Mouse (Mus musculus): ENCODE data around the gene Nfkbib. TPM values are rescaled to one million over a fixed set of nuclear protein-coding genes. Genes with fewer than 3 reads are reported as not detected.
A peak's percentile ranks its signal among the peaks of the same experiment; 100 is the strongest.

Nfkbib gene
- polyA plus RNA-seq, 1 experiment from 2014 or later, result 29.5 TPM

- ATAC-seq (ENCODE audit: insufficient number of reproducible peaks, insufficient read depth, low FRiP score, low read depth), result 0 out of 2 replicates have a peak, but pooled peaks have one; percentile 2
- H3K36me3 ChIP-seq (ENCODE audit: control insufficient read depth, insufficient read depth, low read length), result peaks cover 56% of the 10 kb centered on the region
Measured at GRCm38 (mm10) chr7:28741368-28741708, 26.0 kb downstream of the Nfkbib start.

GRCm38 (mm10) chr7:28740949-28741348, 26.4 kb downstream of the Nfkbib start:
- no peaks in the 10 kb centered on the region for H3K9me3 ChIP-seq (ENCODE audit: control insufficient read depth, low read length)
- H3K4me2 ChIP-seq (ENCODE audit: low read length), result peak overlapping the region; percentile 95
- peak overlapping the region; percentile 76 to 96 for H3K4me3 ChIP-seq (ENCODE audit: control insufficient read depth in 1 of 2, insufficient read depth in 1 of 2, low read depth in 1 of 2, low read length in 2 of 2)
- peaks cover 5 to 14% of the 10 kb centered on the region in 2 experiments for H3K4me1 ChIP-seq (ENCODE audit: control insufficient read depth in 2 of 2, insufficient read depth in 2 of 2, low read length in 2 of 2)
- H3K9ac ChIP-seq (ENCODE audit: low read length), result peak overlapping the region; percentile 88
- H3K27ac ChIP-seq (replicated peaks in 1 of 2; ENCODE audit: control insufficient read depth in 1 of 2, insufficient read depth in 1 of 2, low read depth in 2 of 2, low read length in 2 of 2), result peak overlapping the region; percentile 66 to 73
- WGBS, result 28% methylated on average over 9 of the region's 9 CpGs
- no peaks in the 10 kb centered on the region for H3K27me3 ChIP-seq (ENCODE audit: control insufficient read depth, insufficient read depth, low read length)
- no peak for ATAC-seq (ENCODE audit: insufficient number of reproducible peaks, insufficient read depth, low FRiP score, low read depth)
- peaks cover 56% of the 10 kb centered on the region for H3K36me3 ChIP-seq (ENCODE audit: control insufficient read depth, insufficient read depth, low read length)

More at GRCm38 (mm10) chr7:28741368-28741708, 26.0 kb downstream of the Nfkbib start:
- Histone ChIP-seq H3K27me3 (ENCODE audit: control insufficient read depth, insufficient read depth, low read length) (no peaks in the 10 kb centered on the region), H3K9me3 (ENCODE audit: control insufficient read depth, low read length) (no peaks in the 10 kb centered on the region), H3K4me3 (ENCODE audit: control insufficient read depth in 1 of 2, insufficient read depth in 1 of 2, low read depth in 1 of 2, low read length in 2 of 2) (peak overlapping the region; percentile 76 to 96), H3K4me2 (ENCODE audit: low read length) (peak overlapping the region; percentile 95), H3K9ac (ENCODE audit: low read length) (peak overlapping the region; percentile 88), H3K4me1 (ENCODE audit: control insufficient read depth in 2 of 2, insufficient read depth in 2 of 2, low read length in 2 of 2) (peaks cover 5 to 14% of the 10 kb centered on the region in 2 experiments), H3K27ac (replicated peaks in 1 of 2; ENCODE audit: control insufficient read depth in 1 of 2, insufficient read depth in 1 of 2, low read depth in 2 of 2, low read length in 2 of 2) (peak overlapping the region; percentile 66 to 73)
- WGBS, result 3% methylated on average over 13 of the region's 13 CpGs

DNA sequence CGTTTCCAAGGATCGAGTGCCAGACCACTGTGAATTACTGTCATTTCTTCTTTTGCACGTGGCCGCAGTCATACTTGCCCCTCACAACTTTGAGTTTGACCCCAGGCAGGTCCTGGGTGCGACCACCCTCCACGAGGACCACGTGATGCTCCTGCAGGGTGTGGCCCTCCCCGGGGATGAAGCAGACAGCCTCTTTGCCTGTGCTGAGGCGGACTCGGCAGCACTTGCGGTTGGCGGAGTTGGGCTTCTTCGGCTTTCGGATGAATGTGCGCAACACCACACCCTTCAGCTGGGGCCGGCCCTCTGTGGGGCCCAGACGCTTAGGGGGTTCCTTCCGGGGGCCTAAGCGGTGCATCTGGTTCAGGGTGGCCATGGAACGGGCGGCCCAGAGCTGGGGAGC, 27.5 kb downstream of the Nfkbib start:
- Histone ChIP-seq H3K4me1 (ENCODE audit: control insufficient read depth in 2 of 2, insufficient read depth in 2 of 2, low read length in 2 of 2) (peaks cover 5 to 14% of the 10 kb centered on the region in 2 experiments), H3K36me3 (ENCODE audit: control insufficient read depth, insufficient read depth, low read length) (peaks cover 56% of the 10 kb centered on the region), H3K27me3 (ENCODE audit: control insufficient read depth, insufficient read depth, low read length) (no peaks in the 10 kb centered on the region), H3K27ac (replicated peaks in 1 of 2; ENCODE audit: control insufficient read depth in 1 of 2, insufficient read depth in 1 of 2, low read depth in 2 of 2, low read length in 2 of 2) (no peak overlapping the region), H3K9ac (ENCODE audit: low read length) (no peak overlapping the region), H3K4me3 (ENCODE audit: control insufficient read depth in 1 of 2, insufficient read depth in 1 of 2, low read depth in 1 of 2, low read length in 2 of 2) (no peak overlapping the region), H3K9me3 (ENCODE audit: control insufficient read depth, low read length) (no peaks in the 10 kb centered on the region), H3K4me2 (ENCODE audit: low read length) (no peak overlapping the region)
- 93% methylated on average over 21 of the region's 21 CpGs for WGBS
- no peak for ATAC-seq (ENCODE audit: insufficient number of reproducible peaks, insufficient read depth, low FRiP score, low read depth)

GRCm38 (mm10) chr7:28735701-28736100, 31.6 kb downstream of the Nfkbib start:
- H3K4me3 ChIP-seq (ENCODE audit: control insufficient read depth in 1 of 2, insufficient read depth in 1 of 2, low read depth in 1 of 2, low read length in 2 of 2), result no peak overlapping the region
- peaks cover 48% of the 10 kb centered on the region for H3K36me3 ChIP-seq (ENCODE audit: control insufficient read depth, insufficient read depth, low read length)
- no peak overlapping the region for H3K4me2 ChIP-seq (ENCODE audit: low read length)
- H3K9me3 ChIP-seq (ENCODE audit: control insufficient read depth, low read length), result peaks cover 6% of the 10 kb centered on the region
- H3K9ac ChIP-seq (ENCODE audit: low read length), result no peak overlapping the region
- WGBS, result 75% methylated on average over 6 of the region's 6 CpGs
- ATAC-seq (ENCODE audit: insufficient number of reproducible peaks, insufficient read depth, low FRiP score, low read depth), result no peak
- no peaks in the 10 kb centered on the region for H3K27me3 ChIP-seq (ENCODE audit: control insufficient read depth, insufficient read depth, low read length)
- H3K4me1 ChIP-seq (ENCODE audit: control insufficient read depth in 2 of 2, insufficient read depth in 2 of 2, low read length in 2 of 2), result peaks cover 8 to 10% of the 10 kb centered on the region in 2 experiments
- H3K27ac ChIP-seq (replicated peaks in 1 of 2; ENCODE audit: control insufficient read depth in 1 of 2, insufficient read depth in 1 of 2, low read depth in 2 of 2, low read length in 2 of 2), result no peak overlapping the region

- 19% methylated on average over 11 of the region's 11 CpGs for WGBS
- no peak overlapping the region for H3K27ac ChIP-seq (replicated peaks in 1 of 2; ENCODE audit: control insufficient read depth in 1 of 2, insufficient read depth in 1 of 2, low read depth in 2 of 2, low read length in 2 of 2)
- H3K4me3 ChIP-seq (ENCODE audit: control insufficient read depth in 1 of 2, insufficient read depth in 1 of 2, low read depth in 1 of 2, low read length in 2 of 2), result peak overlapping the region; percentile 48 to 57
- H3K4me1 ChIP-seq (ENCODE audit: control insufficient read depth in 2 of 2, insufficient read depth in 2 of 2, low read length in 2 of 2), result peaks cover 7 to 8% of the 10 kb centered on the region in 2 experiments
- peaks cover 6% of the 10 kb centered on the region for H3K9me3 ChIP-seq (ENCODE audit: control insufficient read depth, low read length)
- H3K27me3 ChIP-seq (ENCODE audit: control insufficient read depth, insufficient read depth, low read length), result no peaks in the 10 kb centered on the region
- peak overlapping the region; percentile 87 for H3K4me2 ChIP-seq (ENCODE audit: low read length)
- ATAC-seq (ENCODE audit: insufficient number of reproducible peaks, insufficient read depth, low FRiP score, low read depth), result no peak
- H3K36me3 ChIP-seq (ENCODE audit: control insufficient read depth, insufficient read depth, low read length), result peaks cover 30% of the 10 kb centered on the region
- peak overlapping the region; percentile 56; the same call in 1 of the 2 replicates for H3K9ac ChIP-seq (ENCODE audit: low read length)
Measured at GRCm38 (mm10) chr7:28733211-28733610, 34.1 kb downstream of the Nfkbib start.

GRCm38 (mm10) chr7:28732341-28733142, 34.8 kb downstream of the Nfkbib start:
- 3% methylated on average over 58 of the region's 58 CpGs for WGBS
- peak overlapping the region; percentile 87 for H3K4me2 ChIP-seq (ENCODE audit: low read length)
- H3K36me3 ChIP-seq (ENCODE audit: control insufficient read depth, insufficient read depth, low read length), result peaks cover 24% of the 10 kb centered on the region
- peak overlapping the region; percentile 48 to 57 for H3K4me3 ChIP-seq (ENCODE audit: control insufficient read depth in 1 of 2, insufficient read depth in 1 of 2, low read depth in 1 of 2, low read length in 2 of 2)
- H3K9ac ChIP-seq (ENCODE audit: low read length), result peak overlapping the region; percentile 56
- H3K27ac ChIP-seq (replicated peaks in 1 of 2; ENCODE audit: control insufficient read depth in 1 of 2, insufficient read depth in 1 of 2, low read depth in 2 of 2, low read length in 2 of 2), result no peak overlapping the region
- H3K27me3 ChIP-seq (ENCODE audit: control insufficient read depth, insufficient read depth, low read length), result no peaks in the 10 kb centered on the region
- ATAC-seq (ENCODE audit: insufficient number of reproducible peaks, insufficient read depth, low FRiP score, low read depth), result peak; percentile 76
- peaks cover 7 to 8% of the 10 kb centered on the region in 2 experiments for H3K4me1 ChIP-seq (ENCODE audit: control insufficient read depth in 2 of 2, insufficient read depth in 2 of 2, low read length in 2 of 2)
- peaks cover 6% of the 10 kb centered on the region for H3K9me3 ChIP-seq (ENCODE audit: control insufficient read depth, low read length)

- peaks cover 2 to 7% of the 10 kb centered on the region in 2 experiments for H3K4me1 ChIP-seq (ENCODE audit: control insufficient read depth in 2 of 2, insufficient read depth in 2 of 2, low read length in 2 of 2)
- H3K36me3 ChIP-seq (ENCODE audit: control insufficient read depth, insufficient read depth, low read length), result peaks cover 13% of the 10 kb centered on the region; the same call in 1 of the 2 replicates
- ATAC-seq (ENCODE audit: insufficient number of reproducible peaks, insufficient read depth, low FRiP score, low read depth), result no peak
- H3K4me2 ChIP-seq (ENCODE audit: low read length), result no peak overlapping the region
- H3K9me3 ChIP-seq (ENCODE audit: control insufficient read depth, low read length), result peaks cover 6% of the 10 kb centered on the region
- WGBS, result 53% methylated on average over 10 of the region's 10 CpGs
- H3K9ac ChIP-seq (ENCODE audit: low read length), result no peak overlapping the region
- no peak overlapping the region for H3K27ac ChIP-seq (replicated peaks in 1 of 2; ENCODE audit: control insufficient read depth in 1 of 2, insufficient read depth in 1 of 2, low read depth in 2 of 2, low read length in 2 of 2)
- no peaks in the 10 kb centered on the region for H3K27me3 ChIP-seq (ENCODE audit: control insufficient read depth, insufficient read depth, low read length)
- H3K4me3 ChIP-seq (ENCODE audit: control insufficient read depth in 1 of 2, insufficient read depth in 1 of 2, low read depth in 1 of 2, low read length in 2 of 2), result no peak overlapping the region
Measured at GRCm38 (mm10) chr7:28727649-28728340, 39.5 kb downstream of the Nfkbib start.
